Mouse (Mus musculus) adrenal gland, postnatal 10 days (tissue): ENCODE results near the gene Gm4340. TPM values are rescaled to one million over a fixed set of nuclear protein-coding genes. Genes with fewer than 3 reads are reported as not detected.
"Not testable (repeated sequence)": the region's sequence is repeated elsewhere in the genome, so short reads cannot be mapped to it uniquely, and the experiment has no call there.

Experiments used
- DNase-seq: peaks from one replicate; pipeline ENCODE4 v3.0.0; 2021; ENCODE audit warnings: mixed read lengths
- long read RNA-seq, 2 experiments: library from polyadenylated mRNA; stranded (forward); transcript quantifications; one replicate each; pipeline ENCODE4 v2.0.0; 2021
- total RNA-seq, 2 experiments: library from RNA; stranded (reverse); gene quantifications; 2 replicates each; pipeline ENCODE4 v1.2.3; 2021

Gene Gm4340
- total RNA-seq, result not detected
- long read RNA-seq, experiment 1, result 0 reads
- long read RNA-seq, experiment 2, result 0 reads

DNA sequence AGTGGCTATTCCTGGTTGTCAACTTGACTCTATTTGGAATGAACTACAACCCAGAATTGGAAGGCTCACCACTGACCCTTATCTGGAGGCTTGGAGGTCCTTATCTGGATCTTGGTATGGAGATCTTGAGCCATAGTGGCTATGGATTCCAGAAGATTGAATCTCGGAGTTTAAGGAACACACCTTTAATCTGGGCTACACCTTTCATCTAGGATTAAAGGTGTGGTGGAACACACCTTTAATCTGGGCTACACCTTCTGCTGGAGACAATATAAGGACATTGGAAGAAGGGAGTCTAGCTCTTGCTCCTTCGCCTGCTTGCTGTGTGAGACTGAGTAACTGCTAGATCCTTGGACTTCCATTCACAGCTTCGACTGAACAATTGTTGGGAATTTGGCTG is at the start of gene Gm4340:
TSS of gene Gm4340 (plus strand) at position 301 of the 400 bp plus-strand sequence.
- not testable (repeated sequence) for DNase-seq

DNA sequence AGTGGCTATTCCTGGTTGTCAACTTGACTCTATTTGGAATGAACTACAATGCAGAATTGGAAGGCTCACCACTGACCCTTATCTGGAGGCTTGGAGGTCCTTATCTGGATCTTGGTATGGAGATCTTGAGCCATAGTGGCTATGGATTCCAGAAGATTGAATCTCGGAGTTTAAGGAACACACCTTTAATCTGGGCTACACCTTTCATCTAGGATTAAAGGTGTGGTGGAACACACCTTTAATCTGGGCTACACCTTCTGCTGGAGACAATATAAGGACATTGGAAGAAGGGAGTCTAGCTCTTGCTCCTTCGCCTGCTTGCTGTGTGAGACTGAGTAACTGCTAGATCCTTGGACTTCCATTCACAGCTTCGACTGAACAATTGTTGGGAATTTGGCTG is 42.6 kb upstream of the Gm4340 start, which contains the start of gene Gm6763:
TSS of gene Gm6763 (plus strand) at position 301 of the 400 bp plus-strand sequence.
- not testable (repeated sequence) for DNase-seq

DNA sequence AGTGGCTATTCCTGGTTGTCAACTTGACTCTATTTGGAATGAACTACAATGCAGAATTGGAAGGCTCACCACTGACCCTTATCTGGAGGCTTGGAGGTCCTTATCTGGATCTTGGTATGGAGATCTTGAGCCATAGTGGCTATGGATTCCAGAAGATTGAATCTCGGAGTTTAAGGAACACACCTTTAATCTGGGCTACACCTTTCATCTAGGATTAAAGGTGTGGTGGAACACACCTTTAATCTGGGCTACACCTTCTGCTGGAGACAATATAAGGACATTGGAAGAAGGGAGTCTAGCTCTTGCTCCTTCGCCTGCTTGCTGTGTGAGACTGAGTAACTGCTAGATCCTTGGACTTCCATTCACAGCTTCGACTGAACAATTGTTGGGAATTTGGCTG is 34.1 kb upstream of the Gm4340 start, which contains the start of gene Gm8764:
TSS of gene Gm8764 (plus strand) at position 301 of the 400 bp plus-strand sequence.
- not testable (repeated sequence) for DNase-seq

DNA sequence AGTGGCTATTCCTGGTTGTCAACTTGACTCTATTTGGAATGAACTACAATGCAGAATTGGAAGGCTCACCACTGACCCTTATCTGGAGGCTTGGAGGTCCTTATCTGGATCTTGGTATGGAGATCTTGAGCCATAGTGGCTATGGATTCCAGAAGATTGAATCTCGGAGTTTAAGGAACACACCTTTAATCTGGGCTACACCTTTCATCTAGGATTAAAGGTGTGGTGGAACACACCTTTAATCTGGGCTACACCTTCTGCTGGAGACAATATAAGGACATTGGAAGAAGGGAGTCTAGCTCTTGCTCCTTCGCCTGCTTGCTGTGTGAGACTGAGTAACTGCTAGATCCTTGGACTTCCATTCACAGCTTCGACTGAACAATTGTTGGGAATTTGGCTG is 25.6 kb upstream of the Gm4340 start, which contains the start of gene Gm21304:
TSS of gene Gm21304 (plus strand) at position 301 of the 400 bp plus-strand sequence.
- DNase-seq, result not testable (repeated sequence)

DNA sequence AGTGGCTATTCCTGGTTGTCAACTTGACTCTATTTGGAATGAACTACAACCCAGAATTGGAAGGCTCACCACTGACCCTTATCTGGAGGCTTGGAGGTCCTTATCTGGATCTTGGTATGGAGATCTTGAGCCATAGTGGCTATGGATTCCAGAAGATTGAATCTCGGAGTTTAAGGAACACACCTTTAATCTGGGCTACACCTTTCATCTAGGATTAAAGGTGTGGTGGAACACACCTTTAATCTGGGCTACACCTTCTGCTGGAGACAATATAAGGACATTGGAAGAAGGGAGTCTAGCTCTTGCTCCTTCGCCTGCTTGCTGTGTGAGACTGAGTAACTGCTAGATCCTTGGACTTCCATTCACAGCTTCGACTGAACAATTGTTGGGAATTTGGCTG is 17.1 kb upstream of the Gm4340 start, which contains the start of gene Gm21312:
TSS of gene Gm21312 (plus strand) at position 301 of the 400 bp plus-strand sequence.
- DNase-seq, result not testable (repeated sequence)

DNA sequence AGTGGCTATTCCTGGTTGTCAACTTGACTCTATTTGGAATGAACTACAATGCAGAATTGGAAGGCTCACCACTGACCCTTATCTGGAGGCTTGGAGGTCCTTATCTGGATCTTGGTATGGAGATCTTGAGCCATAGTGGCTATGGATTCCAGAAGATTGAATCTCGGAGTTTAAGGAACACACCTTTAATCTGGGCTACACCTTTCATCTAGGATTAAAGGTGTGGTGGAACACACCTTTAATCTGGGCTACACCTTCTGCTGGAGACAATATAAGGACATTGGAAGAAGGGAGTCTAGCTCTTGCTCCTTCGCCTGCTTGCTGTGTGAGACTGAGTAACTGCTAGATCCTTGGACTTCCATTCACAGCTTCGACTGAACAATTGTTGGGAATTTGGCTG is 8.6 kb upstream of the Gm4340 start, which contains the start of gene Gm20765:
TSS of gene Gm20765 (plus strand) at position 301 of the 400 bp plus-strand sequence.
- not testable (repeated sequence) for DNase-seq

DNA sequence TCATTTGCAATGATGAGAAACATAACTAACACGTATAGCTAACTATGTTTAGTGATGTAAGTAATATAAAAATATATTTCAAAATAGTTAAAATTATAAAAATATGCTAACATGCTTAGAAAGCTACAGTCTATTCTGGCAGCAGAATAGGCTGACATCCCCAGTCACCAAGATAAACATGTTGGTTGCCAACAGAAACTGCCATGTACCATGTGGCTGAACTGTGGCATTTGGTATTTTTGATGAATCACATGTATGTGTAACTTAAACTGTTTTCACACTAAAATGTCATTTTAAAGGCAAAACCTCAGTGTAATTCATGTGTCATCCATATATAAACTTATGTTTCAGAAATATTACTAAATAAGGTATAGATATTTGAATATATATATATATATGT is 15.8 kb downstream of the Gm4340 start:
- DNase-seq, result no peak

DNA sequence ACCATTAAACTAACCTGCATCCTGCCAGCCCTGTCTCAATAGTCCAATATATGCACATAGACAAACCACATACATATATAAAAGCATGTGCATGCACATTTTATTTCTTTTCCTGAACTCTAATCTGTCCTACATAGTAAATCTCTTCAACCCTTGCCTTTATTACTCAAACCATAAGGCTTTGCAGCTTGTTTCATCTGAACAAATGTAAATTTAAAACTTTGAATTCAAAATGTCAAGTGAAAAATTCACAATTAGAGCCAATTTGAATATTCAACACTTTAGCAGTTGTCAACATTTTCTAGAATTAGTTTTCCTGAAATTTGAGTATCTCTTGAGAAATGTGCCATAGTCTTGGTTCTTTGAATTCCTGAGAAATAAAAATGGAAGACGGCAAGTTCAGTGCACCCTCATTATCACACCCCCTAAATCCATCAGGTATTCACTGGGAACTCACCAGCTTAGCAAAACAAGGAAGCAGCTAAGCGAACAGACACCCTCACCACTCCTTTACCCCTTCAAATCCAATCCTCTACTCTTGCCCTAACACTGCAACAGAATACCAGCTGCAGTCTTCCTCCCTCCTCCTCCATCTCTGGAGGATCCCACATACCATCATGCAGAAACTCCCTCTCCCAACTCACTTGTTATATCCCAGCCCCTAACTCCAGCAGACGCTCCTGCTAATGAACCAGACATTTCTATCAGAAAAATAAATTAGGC is 16.6 kb downstream of the Gm4340 start:
- no peak for DNase-seq

DNA sequence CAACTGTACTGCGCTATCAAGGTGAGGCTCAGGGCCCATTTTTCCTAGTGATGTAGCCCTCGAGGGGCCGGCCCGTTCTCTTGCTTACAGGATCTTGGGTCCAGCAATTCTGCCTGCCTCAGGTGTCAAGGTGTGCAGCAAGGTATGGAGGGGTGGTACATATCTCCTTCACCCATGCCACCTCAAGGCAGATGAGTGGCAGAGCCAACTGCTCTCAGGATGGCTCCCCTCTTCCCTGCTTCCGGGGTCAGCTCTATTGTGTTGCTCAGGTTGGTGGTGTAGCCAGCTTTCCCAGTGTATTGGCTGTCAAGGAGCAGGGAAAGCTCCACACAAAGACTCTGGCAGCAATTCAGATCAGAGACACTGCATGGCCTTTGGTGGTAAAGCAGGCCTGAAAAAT is 20.7 kb downstream of the Gm4340 start:
- no peak for DNase-seq

DNA sequence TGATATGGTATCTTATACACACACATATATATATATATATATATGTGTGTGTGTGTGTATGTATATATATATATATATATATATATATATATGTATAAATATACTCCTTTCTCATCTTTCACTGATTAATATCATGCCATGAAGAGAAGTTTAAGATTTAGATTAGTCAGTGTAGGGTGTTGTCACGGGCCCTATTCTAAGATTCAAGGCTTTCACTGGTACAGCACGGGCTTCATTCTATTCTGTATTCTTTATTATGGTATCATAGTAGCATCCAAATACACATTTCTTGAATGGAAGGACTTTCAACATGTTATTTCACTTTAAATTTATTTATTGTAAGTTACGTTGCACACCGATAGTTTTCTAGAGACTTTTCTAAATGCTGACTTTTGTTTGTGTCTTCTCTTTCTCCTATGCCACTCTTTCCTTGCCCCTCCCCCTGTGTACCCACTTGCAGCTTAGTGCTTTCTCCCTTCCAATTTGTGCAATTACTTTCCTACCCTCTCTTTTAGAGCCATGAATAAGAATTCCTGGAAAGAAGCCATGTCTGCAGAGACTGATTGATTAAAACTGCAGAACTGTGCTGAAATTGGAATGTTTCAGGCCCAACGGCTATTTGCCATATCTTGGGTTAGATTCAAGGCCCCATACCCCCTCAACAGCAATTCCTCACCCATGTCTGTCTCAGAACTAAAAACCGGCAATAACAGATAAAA is 26.6 kb downstream of the Gm4340 start:
- no peak for DNase-seq

Other genes starting within 250 kb of the Gm4340 start
- gene Gm21293, start 51.1 kb upstream of the Gm4340 start, total RNA-seq, result not detected
- not detected for gene Gm6763, start 42.5 kb upstream of the Gm4340 start, total RNA-seq
- not detected for gene Gm8764, start 34.0 kb upstream of the Gm4340 start, total RNA-seq
- not detected for gene Gm21304, start 25.5 kb upstream of the Gm4340 start, total RNA-seq
- gene Gm21312, start 17.0 kb upstream of the Gm4340 start, total RNA-seq, result not detected
- not detected for gene Gm20765, start 8.5 kb upstream of the Gm4340 start, total RNA-seq